Mouse (Mus musculus): ENCODE measurements around the gene Limch1.

DNA sequence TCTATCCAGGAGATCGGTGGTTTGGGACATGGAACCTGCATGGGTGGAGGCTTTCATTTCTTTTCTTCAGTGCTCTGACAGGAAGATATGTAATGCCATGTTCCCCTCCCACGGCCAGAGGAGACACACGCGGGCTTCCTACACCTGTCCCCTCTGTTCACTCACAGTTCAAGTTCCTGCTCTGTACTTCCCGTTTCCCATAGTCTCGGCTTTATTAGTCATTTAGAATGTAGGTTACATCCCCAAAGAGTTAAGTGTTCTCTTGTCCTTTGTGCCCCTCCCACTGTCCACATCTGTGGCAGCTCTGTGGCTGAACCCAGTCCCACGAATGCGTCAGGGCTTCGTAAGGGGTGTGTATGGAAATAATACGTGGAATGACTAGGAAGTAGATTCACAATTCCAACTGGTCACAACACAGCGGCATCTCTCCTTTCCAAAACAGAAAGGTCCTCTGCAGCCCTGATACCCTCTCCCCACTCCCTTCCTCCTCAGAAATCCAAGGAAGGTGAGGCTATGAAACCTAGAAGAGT lies 126.0 kb downstream of the Limch1 start:
- TF ChIP-seq EP300 (optimal IDR thresholded peaks at IDR 0.05) (no peak), CTCF (IDR thresholded peaks at IDR 0.05; ENCODE audit: low read depth) (no peak)

All from stomach, postnatal 0 days (tissue).